Mouse (Mus musculus): ENCODE measurements at regions not wholly inside any gene's neighbourhood (a gene's known extent, or its start where the extent isn't known, plus 50 kb on each side); places are given as distances from the start of the nearest gene placed in this dataset.

GRCm38 (mm10) chr16:80728739-80729138, 471.8 kb upstream of the Ncam2 start:
- no peak for DNase-seq

- DNase-seq: no peak
These were observed 427.2 kb upstream of the Ncam2 start for GRCm38 (mm10) chr16:80773261-80773660.

GRCm38 (mm10) chr16:80817056-80817455, 383.4 kb upstream of the Ncam2 start:
- peak; percentile 4 for DNase-seq

GRCm38 (mm10) chr16:80834532-80834931, 366.0 kb upstream of the Ncam2 start:
- DNase-seq: no peak
